Mouse (Mus musculus): ENCODE data around the gene Dda1.

The Dda1 gene

GRCm38 (mm10) chr8:71496481-71496880, 27.5 kb downstream of the Dda1 start:
- no peak for DNase-seq

GRCm38 (mm10) chr8:71497077-71497645, 28.2 kb downstream of the Dda1 start:
- DNase-seq: no peak

GRCm38 (mm10) chr8:71497881-71498501, 29.0 kb downstream of the Dda1 start:
- DNase-seq: no peak

- DNase-seq: no peak
These were observed 30.1 kb downstream of the Dda1 start for GRCm38 (mm10) chr8:71498816-71499690.

GRCm38 (mm10) chr8:71504349-71504748, 35.4 kb downstream of the Dda1 start:
- no peak for DNase-seq

GRCm38 (mm10) chr8:71505326-71505725, 36.3 kb downstream of the Dda1 start:
- no peak for DNase-seq

GRCm38 (mm10) chr8:71505979-71506378, 37.0 kb downstream of the Dda1 start:
- no peak for DNase-seq

GRCm38 (mm10) chr8:71507589-71508104, 38.6 kb downstream of the Dda1 start:
- peak; percentile 86 for DNase-seq

- DNase-seq: no peak
These were observed 40.3 kb downstream of the Dda1 start for GRCm38 (mm10) chr8:71509316-71509715.

GRCm38 (mm10) chr8:71511644-71512043, 42.6 kb downstream of the Dda1 start, which contains the start of gene Plvap:
Gene Plvap, minus strand, starts transcription at chr8:71511752.
- no peak for DNase-seq

GRCm38 (mm10) chr8:71513018-71513754, 44.2 kb downstream of the Dda1 start:
- no peak for DNase-seq

- no peak for DNase-seq
These were observed 46.0 kb downstream of the Dda1 start for GRCm38 (mm10) chr8:71515043-71515442.

- DNase-seq: no peak
These were observed 47.8 kb downstream of the Dda1 start for GRCm38 (mm10) chr8:71516786-71517185.

GRCm38 (mm10) chr8:71519037-71519825, 50.2 kb downstream of the Dda1 start:
- peak; percentile 77 for DNase-seq

- peak; percentile 98 for DNase-seq
These were observed 52.6 kb downstream of the Dda1 start for GRCm38 (mm10) chr8:71521634-71522033.

GRCm38 (mm10) chr8:71525226-71526050, 56.4 kb downstream of the Dda1 start, which contains the start of gene Ccdc194:
Gene Ccdc194, minus strand, starts transcription at chr8:71525711.
- DNase-seq: no peak
